Mouse (Mus musculus) retina, adult 2 months (tissue): ENCODE measurements around the gene Btbd35f10.
"Not testable (repeated sequence)": the region's sequence is repeated elsewhere in the genome, so short reads cannot be mapped to it uniquely, and the experiment has no call there.

ENCODE experiments used
- DNase-seq: peaks from one replicate; pipeline ENCODE4 v3.0.0-alpha.2; 2012; ENCODE audit warnings: low read depth, low spot score

The Btbd35f10 gene

DNA sequence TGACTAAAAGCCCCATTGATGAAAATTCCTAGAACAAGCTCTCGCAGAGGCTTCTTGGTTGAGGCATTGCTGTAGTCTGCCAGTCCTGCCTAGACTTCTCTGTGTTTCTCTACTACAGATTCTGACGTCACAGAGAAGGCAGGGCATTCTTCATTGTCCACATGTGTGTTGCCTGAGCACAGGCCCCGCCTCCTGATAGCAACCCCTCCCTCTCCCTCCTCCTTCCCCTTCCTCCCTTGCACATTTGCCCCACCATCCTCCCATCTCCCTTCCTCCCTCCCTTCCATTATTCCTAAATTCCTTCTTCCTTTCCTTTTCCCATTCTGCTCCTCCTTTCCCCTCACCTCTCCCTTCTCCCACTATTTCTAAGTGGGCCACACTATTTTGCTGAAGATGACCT, at the start of gene Btbd35f10:
TSS of gene Btbd35f10 (minus strand) at position 101 of the 400 bp plus-strand sequence.
- DNase-seq: not testable (repeated sequence)
